Mouse (Mus musculus): ENCODE results near the gene Il10rb. TPM values are rescaled to one million over a fixed set of nuclear protein-coding genes. Genes with fewer than 3 reads are reported as not detected.

Gene Il10rb
- polyA plus RNA-seq, 1 experiment from 2014 or later, result 49.5 TPM

- H3K4me2 ChIP-seq, result no peak overlapping the region
- 51% methylated on average over 10 of the region's 10 CpGs for WGBS
Measured at GRCm38 (mm10) chr16:91385621-91386020, 20.3 kb upstream of the Il10rb start.

GRCm38 (mm10) chr16:91386419-91387120 lies 19.4 kb upstream of the Il10rb start:
- H3K4me3 ChIP-seq, result no peak overlapping the region
- WGBS, result 90% methylated on average over 10 of the region's 10 CpGs
- H3K4me1 ChIP-seq, result 0 out of 2 replicates have a peak, but pooled peaks cover 3% of the 10 kb centered on the region
- H3K9me3 ChIP-seq, result no peaks in the 10 kb centered on the region
- no peak overlapping the region for H3K4me2 ChIP-seq
- H3K9ac ChIP-seq, result no peak overlapping the region
- H3K36me3 ChIP-seq, result peaks cover 48% of the 10 kb centered on the region
- no peak for ATAC-seq (ENCODE audit: borderline replicate concordance, extremely low read depth, low FRiP score, low TSS enrichment)
- no peaks in the 10 kb centered on the region for H3K27me3 ChIP-seq
- no peak overlapping the region for H3K27ac ChIP-seq

More at GRCm38 (mm10) chr16:91385621-91386020, 20.3 kb upstream of the Il10rb start:
- Histone ChIP-seq H3K4me1 (0 out of 2 replicates have a peak, but pooled peaks cover 3% of the 10 kb centered on the region), H3K9me3 (no peaks in the 10 kb centered on the region), H3K36me3 (peaks cover 46% of the 10 kb centered on the region), H3K9ac (no peak overlapping the region), H3K4me3 (no peak overlapping the region), H3K27ac (peak overlapping the region; percentile 26; the same call in 1 of the 2 replicates), H3K27me3 (no peaks in the 10 kb centered on the region)
- peak; percentile 55; the same call in 1 of the 2 replicates for ATAC-seq (ENCODE audit: borderline replicate concordance, extremely low read depth, low FRiP score, low TSS enrichment)

- H3K27me3 ChIP-seq, result no peaks in the 10 kb centered on the region
- no peak overlapping the region for H3K27ac ChIP-seq
- H3K4me2 ChIP-seq, result no peak overlapping the region
- 0 out of 2 replicates have a peak, but pooled peaks cover 3% of the 10 kb centered on the region for H3K4me1 ChIP-seq
- no peaks in the 10 kb centered on the region for H3K9me3 ChIP-seq
- no peak for ATAC-seq (ENCODE audit: borderline replicate concordance, extremely low read depth, low FRiP score, low TSS enrichment)
- no peak overlapping the region for H3K9ac ChIP-seq
- no peak overlapping the region for H3K4me3 ChIP-seq
- peaks cover 52% of the 10 kb centered on the region for H3K36me3 ChIP-seq
- WGBS, result 82% methylated on average over 3 of the region's 3 CpGs
Measured at GRCm38 (mm10) chr16:91387121-91387486, 18.9 kb upstream of the Il10rb start.

GRCm38 (mm10) chr16:91390100-91390499 lies 15.9 kb upstream of the Il10rb start:
- H3K36me3 ChIP-seq, result peaks cover 68% of the 10 kb centered on the region
- H3K9ac ChIP-seq, result no peak overlapping the region
- H3K4me3 ChIP-seq, result no peak overlapping the region
- no peak overlapping the region for H3K27ac ChIP-seq
- no peak overlapping the region for H3K4me2 ChIP-seq
- no peaks in the 10 kb centered on the region for H3K27me3 ChIP-seq
- 0 out of 2 replicates have a peak, but pooled peaks cover 3% of the 10 kb centered on the region for H3K4me1 ChIP-seq
- ATAC-seq (ENCODE audit: borderline replicate concordance, extremely low read depth, low FRiP score, low TSS enrichment), result no peak
- 92% methylated on average over 4 of the region's 4 CpGs for WGBS
- no peaks in the 10 kb centered on the region for H3K9me3 ChIP-seq

- Histone ChIP-seq H3K9me3 (no peaks in the 10 kb centered on the region), H3K36me3 (peaks cover 68% of the 10 kb centered on the region), H3K4me2 (no peak within 1 kb of the TSS), H3K27me3 (no peaks in the 10 kb centered on the region), H3K9ac (no peak within 1 kb of the TSS), H3K27ac (no peak within 1 kb of the TSS), H3K4me3 (no peak within 1 kb of the TSS), H3K4me1 (no peaks in the 10 kb centered on the region)
- 77% methylated on average over 5 of the region's 5 CpGs for WGBS
- ATAC-seq (ENCODE audit: borderline replicate concordance, extremely low read depth, low FRiP score, low TSS enrichment), result no peak
Measured at GRCm38 (mm10) chr16:91391421-91391820, 14.5 kb upstream of the Il10rb start, which contains the start of gene Gm21970. Gm21970 (plus strand) TSS chr16:91391721.

- ATAC-seq (ENCODE audit: borderline replicate concordance, extremely low read depth, low FRiP score, low TSS enrichment), result no peak
- Histone ChIP-seq H3K4me2 (no peak overlapping the region), H3K36me3 (peaks cover 42% of the 10 kb centered on the region), H3K4me3 (no peak overlapping the region), H3K27me3 (no peaks in the 10 kb centered on the region), H3K27ac (no peak overlapping the region), H3K4me1 (no peaks in the 10 kb centered on the region), H3K9ac (no peak overlapping the region), H3K9me3 (no peaks in the 10 kb centered on the region)
- 66% methylated on average over 4 of the region's 4 CpGs for WGBS
Measured at GRCm38 (mm10) chr16:91394826-91395410, 11.0 kb upstream of the Il10rb start.

GRCm38 (mm10) chr16:91395633-91396392 lies 10.2 kb upstream of the Il10rb start:
- H3K4me2 ChIP-seq, result no peak overlapping the region
- no peak overlapping the region for H3K4me3 ChIP-seq

GRCm38 (mm10) chr16:91396844-91397537 lies 9.0 kb upstream of the Il10rb start:
- WGBS, result 54% methylated on average over 10 of the region's 10 CpGs
- H3K4me1 ChIP-seq, result no peaks in the 10 kb centered on the region
- H3K4me3 ChIP-seq, result no peak overlapping the region
- ATAC-seq (ENCODE audit: borderline replicate concordance, extremely low read depth, low FRiP score, low TSS enrichment), result no peak
- no peak overlapping the region for H3K4me2 ChIP-seq
- H3K9ac ChIP-seq, result no peak overlapping the region
- H3K27me3 ChIP-seq, result no peaks in the 10 kb centered on the region
- H3K9me3 ChIP-seq, result no peaks in the 10 kb centered on the region
- H3K36me3 ChIP-seq, result peaks cover 32% of the 10 kb centered on the region
- no peak overlapping the region for H3K27ac ChIP-seq

More at GRCm38 (mm10) chr16:91395633-91396392, 10.2 kb upstream of the Il10rb start:
- H3K4me1 ChIP-seq, result no peaks in the 10 kb centered on the region
- WGBS, result 65% methylated on average over 8 of the region's 8 CpGs
- H3K9me3 ChIP-seq, result no peaks in the 10 kb centered on the region
- peaks cover 38% of the 10 kb centered on the region for H3K36me3 ChIP-seq
- ATAC-seq (ENCODE audit: borderline replicate concordance, extremely low read depth, low FRiP score, low TSS enrichment), result no peak
- H3K27me3 ChIP-seq, result no peaks in the 10 kb centered on the region
- H3K27ac ChIP-seq, result no peak overlapping the region
- H3K9ac ChIP-seq, result no peak overlapping the region

GRCm38 (mm10) chr16:91398030-91398429 lies 7.9 kb upstream of the Il10rb start:
- Histone ChIP-seq H3K4me3 (no peak overlapping the region), H3K27me3 (no peaks in the 10 kb centered on the region), H3K4me1 (no peaks in the 10 kb centered on the region), H3K9me3 (no peaks in the 10 kb centered on the region), H3K4me2 (no peak overlapping the region), H3K27ac (no peak overlapping the region), H3K9ac (no peak overlapping the region), H3K36me3 (peaks cover 23% of the 10 kb centered on the region)
- 89% methylated on average over 12 of the region's 12 CpGs for whole genome bisulfite sequencing
- ATAC-seq (ENCODE audit: borderline replicate concordance, extremely low read depth, low FRiP score, low TSS enrichment), result no peak

GRCm38 (mm10) chr16:91398944-91399343 lies 7.0 kb upstream of the Il10rb start:
- WGBS, result 91% methylated on average over 7 of the region's 7 CpGs
- H3K4me1 ChIP-seq, result no peaks in the 10 kb centered on the region
- no peak overlapping the region for H3K4me2 ChIP-seq
- no peaks in the 10 kb centered on the region for H3K9me3 ChIP-seq
- ATAC-seq (ENCODE audit: borderline replicate concordance, extremely low read depth, low FRiP score, low TSS enrichment), result no peak
- no peak overlapping the region for H3K27ac ChIP-seq
- no peak overlapping the region for H3K4me3 ChIP-seq
- peaks cover 21% of the 10 kb centered on the region for H3K36me3 ChIP-seq
- H3K27me3 ChIP-seq, result no peaks in the 10 kb centered on the region
- no peak overlapping the region for H3K9ac ChIP-seq

GRCm38 (mm10) chr16:91401569-91402165 lies 4.3 kb upstream of the Il10rb start:
- Histone ChIP-seq H3K36me3 (peaks cover 20% of the 10 kb centered on the region), H3K27me3 (no peaks in the 10 kb centered on the region), H3K9ac (no peak overlapping the region), H3K4me1 (peaks cover 6% of the 10 kb centered on the region; the same call in 1 of the 2 replicates), H3K27ac (no peak overlapping the region), H3K9me3 (no peaks in the 10 kb centered on the region), H3K4me3 (no peak overlapping the region), H3K4me2 (no peak overlapping the region)
- ATAC-seq (ENCODE audit: borderline replicate concordance, extremely low read depth, low FRiP score, low TSS enrichment), result no peak
- WGBS, result 79% methylated on average over 6 of the region's 6 CpGs

All from lung, embryonic 15.5 days (tissue).